Mouse (Mus musculus) G1E (cell line): Measurements from ENCODE around the gene Zfand3. TPM values are rescaled to one million over a fixed set of nuclear protein-coding genes. Genes with fewer than 3 reads are reported as not detected.

ENCODE experiments used
- ATAC-seq: 2 replicates; pipeline ENCODE4 v1.8.0; 2016; ENCODE audit warnings: mild to moderate bottlenecking; ENCODE audit not compliant: insufficient number of reproducible peaks, poor library complexity, low FRiP score, severe bottlenecking; ENCODE audit errors: extremely low read depth
- DNase-seq: peaks from one replicate; pipeline ENCODE4 v3.0.0; 2012; ENCODE audit warnings: low spot score
- H3K27me3 ChIP-seq: 2 replicates; pipeline ENCODE4 v1.6.1; 2012; ENCODE audit warnings: mild to moderate bottlenecking, low read length, inconsistent platforms; ENCODE audit not compliant: insufficient read depth
- H3K36me3 ChIP-seq: replicated peaks from 2 replicates; pipeline ENCODE3; 2012; ENCODE audit warnings: mild to moderate bottlenecking, inconsistent platforms
- H3K4me1 ChIP-seq: 2 replicates; pipeline ENCODE4 v1.6.1; 2012; ENCODE audit warnings: low read depth, low read length, inconsistent platforms, mixed read lengths; ENCODE audit not compliant: insufficient read depth
- H3K4me3 ChIP-seq: 2 replicates; pipeline ENCODE4 v1.5.1; 2012; ENCODE audit warnings: low read depth, mild to moderate bottlenecking, inconsistent platforms, low read length, moderate library complexity, mixed read lengths
- H3K9me3 ChIP-seq: replicated peaks from 2 replicates; pipeline ENCODE4 v1.6.1; 2012; ENCODE audit warnings: inconsistent platforms
- CTCF ChIP-seq: IDR thresholded peaks from 2 replicates; pipeline ENCODE4 v1.5.1; 2012; ENCODE audit warnings: low read depth, low read length, inconsistent platforms, mixed read lengths
- GATA1 ChIP-seq: IDR thresholded peaks from 2 replicates; pipeline ENCODE4 v1.6.1; 2012; ENCODE audit warnings: borderline replicate concordance, low read length, inconsistent platforms, mixed read lengths
- GATA2 ChIP-seq: IDR thresholded peaks from 2 replicates; pipeline ENCODE4 v1.6.1; 2012; ENCODE audit warnings: low read depth, low read length, inconsistent platforms, borderline replicate concordance
- POLR2AphosphoS5 ChIP-seq: IDR thresholded peaks from 2 replicates; pipeline ENCODE4 v1.6.1; 2012; ENCODE audit warnings: low read depth, low read length, inconsistent platforms; ENCODE audit not compliant: insufficient replicate concordance
- TAL1 ChIP-seq: conservative IDR thresholded peaks from 2 replicates; pipeline ENCODE4 v1.6.1; 2012; ENCODE audit warnings: low read depth, low read length, inconsistent platforms, mixed read lengths
- polyA plus RNA-seq: library from polyadenylated mRNA; stranded (reverse); fragments of >175 nt; gene quantifications from 2 replicates; pipeline ENCODE4 v1.2.3, GENCODE M21; 2012
- total RNA-seq, 2 experiments: library from RNA; stranded (forward) in 1 of 2; stranded (reverse) in 1 of 2; fragments of 200-1000 nt in 1 of 2; fragments of >200 nt in 1 of 2; fragmentation: Nextera tagmentation in 1 of 2; gene quantifications; 2 replicates each; pipeline ENCODE4 v1.2.3; 2014 to 2017

Gene Zfand3
- total and polyA plus RNA-seq, 3 experiments, result 17.6 to 93.6 (median 49.2) TPM

GRCm38 (mm10) chr17:29994459-29994858, 10.1 kb upstream of the Zfand3 start:
- H3K9me3 ChIP-seq, result no peaks in the 10 kb centered on the region
- no peak overlapping the region for H3K4me3 ChIP-seq
- no peaks in the 10 kb centered on the region for H3K4me1 ChIP-seq
- TF ChIP-seq GATA2 (no peak), GATA1 (no peak)
- no peak for DNase-seq
- ATAC-seq, result no peak
- no peaks in the 10 kb centered on the region for H3K36me3 ChIP-seq
- peaks cover 56% of the 10 kb centered on the region for H3K27me3 ChIP-seq

DNA sequence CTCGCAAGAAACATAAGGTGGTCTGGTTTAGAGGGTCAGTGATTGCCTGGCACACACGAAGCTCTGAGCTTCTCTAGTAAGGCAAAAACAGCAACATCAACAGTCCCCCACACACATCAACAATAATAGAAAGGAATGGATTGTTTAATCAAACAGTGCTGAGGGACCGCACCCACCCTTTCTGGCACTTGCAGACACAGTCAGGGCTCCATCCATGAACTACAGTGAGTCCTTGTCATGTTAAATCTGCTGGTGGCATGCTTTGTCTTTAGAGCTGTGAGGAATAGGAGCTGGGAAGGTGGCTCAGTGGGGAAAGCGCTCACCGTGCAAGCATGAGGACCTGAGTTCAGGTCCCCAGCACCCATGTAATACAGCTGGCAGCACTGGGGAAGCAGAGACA, 8.5 kb upstream of the Zfand3 start:
- ATAC-seq, result no peak

GRCm38 (mm10) chr17:29997726-29998125, 6.8 kb upstream of the Zfand3 start:
- TF ChIP-seq TAL1 (no peak), POLR2AphosphoS5 (no peak), CTCF (no peak), GATA1 (no peak), GATA2 (no peak)
- ATAC-seq (no peak), DNase-seq (no peak)
- H3K4me1 ChIP-seq, result no peaks in the 10 kb centered on the region
- H3K36me3 ChIP-seq, result no peaks in the 10 kb centered on the region
- H3K4me3 ChIP-seq, result no peak overlapping the region
- peaks cover 38% of the 10 kb centered on the region for H3K27me3 ChIP-seq
- no peaks in the 10 kb centered on the region for H3K9me3 ChIP-seq

More for the DNA sequence above, 8.5 kb upstream of the Zfand3 start:
- no peaks in the 10 kb centered on the region for H3K9me3 ChIP-seq
- H3K27me3 ChIP-seq, result peaks cover 53% of the 10 kb centered on the region
- TF ChIP-seq TAL1, result no peak
- no peaks in the 10 kb centered on the region for H3K36me3 ChIP-seq
- H3K4me3 ChIP-seq, result no peak overlapping the region
- DNase-seq, result no peak
- no peaks in the 10 kb centered on the region for H3K4me1 ChIP-seq

DNA sequence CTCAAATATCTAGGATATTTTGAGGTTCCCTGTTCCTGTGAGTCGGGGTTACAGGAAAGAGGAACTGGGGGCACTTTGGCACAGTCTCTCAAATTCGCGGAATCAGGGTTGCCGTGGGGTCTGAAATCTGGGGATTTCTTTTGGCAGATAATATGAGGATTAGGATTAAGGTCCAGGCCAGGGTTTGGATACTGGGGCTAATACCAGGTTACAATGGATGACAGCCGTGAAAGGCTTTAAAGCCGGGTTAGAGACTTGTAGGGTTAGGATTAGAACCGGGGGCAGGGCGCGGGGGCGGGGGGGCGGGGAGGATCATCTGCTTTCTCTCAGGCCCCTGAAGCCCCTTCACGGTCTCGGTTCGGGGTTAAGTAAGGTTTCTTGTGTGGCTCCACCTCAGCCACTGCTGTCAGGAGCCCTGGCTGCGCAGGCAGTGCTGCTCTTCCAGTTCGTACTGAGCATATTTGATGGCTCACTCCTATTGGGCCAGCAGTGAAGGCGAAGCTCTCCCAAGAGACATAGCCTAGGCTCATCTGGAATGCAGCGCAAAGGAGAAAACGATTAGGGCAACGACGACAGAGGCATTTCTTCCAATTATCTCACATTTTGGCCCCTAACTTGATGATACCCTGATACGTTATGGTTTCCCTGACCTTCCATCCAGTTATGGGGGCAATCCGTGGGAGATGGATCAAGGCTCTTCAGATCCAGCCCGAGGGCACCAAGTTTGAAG, 5.8 kb upstream of the Zfand3 start:
- ATAC-seq (no peak), DNase-seq (no peak)
- Histone ChIP-seq H3K36me3 (no peaks in the 10 kb centered on the region), H3K4me3 (no peak overlapping the region), H3K27me3 (peaks cover 28% of the 10 kb centered on the region), H3K4me1 (peaks cover 6% of the 10 kb centered on the region), H3K9me3 (no peaks in the 10 kb centered on the region)
- TF ChIP-seq CTCF (no peak), POLR2AphosphoS5 (no peak), GATA1 (no peak), TAL1 (no peak), GATA2 (no peak)

GRCm38 (mm10) chr17:30005103-30005443, 540 bp downstream of the Zfand3 start:
- H3K9me3 ChIP-seq, result no peaks in the 10 kb centered on the region
- H3K4me3 ChIP-seq, result peak overlapping the region; percentile 90
- H3K27me3 ChIP-seq, result no peaks in the 10 kb centered on the region
- peaks cover 21% of the 10 kb centered on the region for H3K36me3 ChIP-seq
- TF ChIP-seq GATA1 (no peak), TAL1 (no peak), CTCF (no peak), POLR2AphosphoS5 (no peak), GATA2 (no peak)
- DNase-seq (no peak), ATAC-seq (no peak)
- peaks cover 39% of the 10 kb centered on the region for H3K4me1 ChIP-seq

DNA sequence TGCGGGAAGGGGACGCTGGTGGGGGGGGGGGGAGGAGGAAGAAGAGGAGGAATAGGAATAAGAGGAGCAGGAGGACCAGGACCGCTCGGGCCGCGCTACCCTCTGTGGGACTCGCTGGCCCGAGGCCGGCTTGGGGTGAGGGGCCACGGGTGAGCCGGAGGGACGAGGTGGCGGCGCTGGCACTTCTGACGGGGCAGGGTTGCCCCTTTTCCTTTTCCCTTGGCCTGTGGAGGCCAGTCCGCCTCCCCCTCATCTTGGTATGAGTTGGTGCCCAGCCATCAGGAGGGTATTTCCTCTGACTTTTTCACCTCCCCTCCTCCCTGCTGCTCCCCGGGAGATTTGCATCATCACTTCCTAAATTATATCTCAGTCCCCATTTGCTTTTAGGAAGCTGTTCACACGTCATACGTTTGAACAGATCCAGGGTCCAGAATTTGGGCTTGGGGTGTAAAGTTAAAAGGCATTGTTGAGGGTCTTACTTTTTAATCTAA, 963 bp downstream of the Zfand3 start:
- Histone ChIP-seq H3K27me3 (no peaks in the 10 kb centered on the region), H3K4me1 (peaks cover 39% of the 10 kb centered on the region), H3K4me3 (peak overlapping the region; percentile 90), H3K9me3 (no peaks in the 10 kb centered on the region), H3K36me3 (peaks cover 24% of the 10 kb centered on the region)
- DNase-seq (peak; percentile 45), ATAC-seq (no peak)
- TF ChIP-seq TAL1 (no peak), GATA1 (no peak), POLR2AphosphoS5 (no peak), GATA2 (no peak), CTCF (no peak)

- TF ChIP-seq POLR2AphosphoS5, result no peak
- no peak for TF ChIP-seq TAL1
- no peak for TF ChIP-seq CTCF
- TF ChIP-seq GATA1, result no peak
- TF ChIP-seq GATA2, result no peak
- Histone ChIP-seq H3K27me3 (no peaks in the 10 kb centered on the region), H3K4me1 (peaks cover 39% of the 10 kb centered on the region), H3K4me3 (no peak overlapping the region), H3K9me3 (no peaks in the 10 kb centered on the region), H3K36me3 (peaks cover 24% of the 10 kb centered on the region)
- ATAC-seq (no peak), DNase-seq (no peak)
Observed at GRCm38 (mm10) chr17:30006877-30007276, 2.3 kb downstream of the Zfand3 start.
